Mouse (Mus musculus) testis, adult 2 months (tissue): ENCODE measurements around the gene Cnpy2.

Source experiments
- CTCF ChIP-seq: fragments of 200-500 bp; IDR thresholded peaks from 2 replicates; pipeline ENCODE4 v1.5.1; 2012; ENCODE audit warnings: low read depth, mild to moderate bottlenecking, inconsistent platforms, low read length, moderate library complexity; ENCODE audit not compliant: control insufficient read depth, insufficient read depth, insufficient replicate concordance
- POLR2A ChIP-seq: fragments of 200-500 bp; IDR thresholded peaks from 2 replicates; pipeline ENCODE4 v1.6.1; 2012; ENCODE audit warnings: low read depth, mild to moderate bottlenecking, inconsistent platforms, low read length, moderate library complexity; ENCODE audit not compliant: control insufficient read depth

- no peak for TF ChIP-seq CTCF
- no peak for TF ChIP-seq POLR2A
Measured at GRCm38 (mm10) chr10:128326825-128327224, 4.6 kb downstream of the Cnpy2 start.
